Mouse (Mus musculus): ENCODE results near the gene Bcor.

DNA sequence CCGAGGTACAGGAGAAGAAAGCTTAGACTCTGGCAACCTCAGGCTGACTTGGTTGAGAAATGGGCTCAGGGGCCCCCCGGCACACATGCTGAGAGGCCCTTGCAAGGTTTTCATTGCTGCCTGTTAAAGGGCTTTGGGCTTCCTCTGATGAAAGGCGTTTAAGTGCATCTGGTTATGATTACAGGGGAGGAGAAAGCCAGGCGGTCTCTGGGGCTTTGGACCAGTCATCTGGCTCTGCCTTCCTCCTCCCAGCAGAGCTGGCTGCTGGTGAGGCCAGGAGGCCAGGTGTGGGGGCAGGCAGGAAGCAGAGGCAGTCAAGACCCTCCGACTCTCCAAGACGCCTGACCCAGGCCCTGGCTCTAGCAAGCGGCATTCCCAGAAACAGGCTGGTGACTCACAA is 9.7 kb downstream of the Bcor start:
- no peak for TF ChIP-seq CTCF (IDR thresholded peaks at IDR 0.05; ENCODE audit: control insufficient read depth, insufficient read depth, low read length)
- no peak for TF ChIP-seq POLR2A (IDR thresholded peaks at IDR 0.05; ENCODE audit: borderline replicate concordance, control insufficient read depth, low read depth, low read length)

Measured in bone marrow, adult 2 months (tissue).